Mouse (Mus musculus) MEL (cell line): ENCODE data around the gene Plxna4. TPM values are rescaled to one million over a fixed set of nuclear protein-coding genes. Genes with fewer than 3 reads are reported as not detected.

Experiments
- DNase-seq: peaks from one replicate; pipeline ENCODE4 v3.0.0; 2011; ENCODE audit warnings: low read depth, low spot score
- H3K27ac ChIP-seq: 2 replicates; pipeline ENCODE4 v1.5.1; 2012; ENCODE audit warnings: low read depth, mild to moderate bottlenecking, control low read depth, low read length, moderate library complexity; ENCODE audit not compliant: control insufficient read depth
- H3K27me3 ChIP-seq, 2 experiments: fragments of 150-350 bp in 1 of 2; sonication (generic) in 1 of 2; 2 replicates each; pipeline ENCODE4 v1.6.1; 2012; ENCODE audit warnings: low read length in 2 of 2, mild to moderate bottlenecking in 2 of 2, improper control_type of control experiment in 1 of 2, moderate library complexity in 1 of 2; ENCODE audit not compliant: insufficient read depth in 2 of 2, control insufficient read depth in 1 of 2
- H3K36me3 ChIP-seq, 2 experiments: 2 replicates each; pipeline ENCODE4 v1.6.1; 2012 to 2014; ENCODE audit warnings: low read length in 2 of 2, improper control_type of control experiment in 1 of 2, inconsistent platforms in 1 of 2, mild to moderate bottlenecking in 1 of 2; ENCODE audit not compliant: insufficient read depth in 2 of 2, control insufficient read depth in 1 of 2
- H3K4me1 ChIP-seq, 2 experiments: fragments of 150-350 bp in 1 of 2; sonication (generic) in 1 of 2; 2 replicates each; pipeline ENCODE4 v1.6.1; 2012; ENCODE audit warnings: low read length in 2 of 2, improper control_type of control experiment in 1 of 2, mild to moderate bottlenecking in 1 of 2; ENCODE audit not compliant: insufficient read depth in 2 of 2, control insufficient read depth in 1 of 2
- H3K4me3 ChIP-seq, 2 experiments: fragments of 150-350 bp in 1 of 2; sonication (generic) in 1 of 2; 2 replicates each; pipeline ENCODE4 v1.5.1; 2012; ENCODE audit warnings: low read depth in 2 of 2, low read length in 2 of 2, mild to moderate bottlenecking in 2 of 2, moderate library complexity in 2 of 2, control low read depth in 1 of 2, improper control_type of control experiment in 1 of 2; ENCODE audit not compliant: control insufficient read depth in 1 of 2, insufficient read depth in 1 of 2
- H3K79me2 ChIP-seq: 2 replicates; pipeline ENCODE4 v1.6.1; 2012; ENCODE audit warnings: mild to moderate bottlenecking, low read length, moderate library complexity; ENCODE audit not compliant: control insufficient read depth, poor library complexity, insufficient read depth
- H3K9ac ChIP-seq: 2 replicates; pipeline ENCODE4 v1.6.1; 2012; ENCODE audit warnings: low read depth, mild to moderate bottlenecking, control low read depth, low read length, moderate library complexity; ENCODE audit not compliant: control insufficient read depth, poor library complexity, severe bottlenecking
- H3K9me3 ChIP-seq: fragments of 150-350 bp; sonication (generic); replicated peaks from 2 replicates; pipeline ENCODE4 v1.6.1; 2012; ENCODE audit warnings: mild to moderate bottlenecking, low read length, improper control_type of control experiment, moderate library complexity; ENCODE audit not compliant: insufficient read depth
- CHD1 ChIP-seq: IDR thresholded peaks from 2 replicates; pipeline ENCODE4 v1.6.1; 2012; ENCODE audit warnings: low read depth, mild to moderate bottlenecking, inconsistent platforms, low read length, improper control_type of control experiment
- CHD2 ChIP-seq: IDR thresholded peaks from 2 replicates; pipeline ENCODE4 v1.6.1; 2011; ENCODE audit warnings: low read length, improper control_type of control experiment
- E2F4 ChIP-seq: IDR thresholded peaks from 2 replicates; pipeline ENCODE4 v1.6.1; 2011; ENCODE audit warnings: low read depth, low read length, improper control_type of control experiment, borderline replicate concordance
- ELF1 ChIP-seq: IDR thresholded peaks from 2 replicates; pipeline ENCODE4 v1.6.1; 2014; ENCODE audit warnings: low read depth, mild to moderate bottlenecking, inconsistent platforms, low read length, improper control_type of control experiment, moderate library complexity
- GABPA ChIP-seq: IDR thresholded peaks from 2 replicates; pipeline ENCODE4 v1.6.1; 2012; ENCODE audit warnings: low read depth, mild to moderate bottlenecking, inconsistent platforms, low read length, improper control_type of control experiment, moderate library complexity
- GATA1 ChIP-seq: IDR thresholded peaks from 2 replicates; pipeline ENCODE4 v1.6.1; 2011; ENCODE audit warnings: low read depth, low read length, improper control_type of control experiment
- HCFC1 ChIP-seq: IDR thresholded peaks from 2 replicates; pipeline ENCODE4 v1.6.1; 2012; ENCODE audit warnings: low read depth, mild to moderate bottlenecking, inconsistent platforms, low read length, improper control_type of control experiment, moderate library complexity
- KAT2A ChIP-seq: conservative IDR thresholded peaks from 2 replicates; pipeline ENCODE4 v1.6.1; 2012; ENCODE audit warnings: low read depth, low read length, improper control_type of control experiment, inconsistent platforms
- MAFK ChIP-seq: IDR thresholded peaks from 2 replicates; pipeline ENCODE4 v1.6.1; 2011; ENCODE audit warnings: low read depth, mild to moderate bottlenecking, low read length, improper control_type of control experiment, borderline replicate concordance
- MAX ChIP-seq: IDR thresholded peaks from 2 replicates; pipeline ENCODE4 v1.6.1; 2011; ENCODE audit warnings: low read length, improper control_type of control experiment
- MEF2A ChIP-seq: IDR thresholded peaks from 2 replicates; pipeline ENCODE4 v1.6.1; 2014; ENCODE audit warnings: low read depth, mild to moderate bottlenecking, inconsistent platforms, low read length, improper control_type of control experiment; ENCODE audit not compliant: poor library complexity, insufficient replicate concordance, severe bottlenecking; ENCODE audit errors: extremely low read depth
- MXI1 ChIP-seq: IDR thresholded peaks from 2 replicates; pipeline ENCODE4 v1.6.1; 2011; ENCODE audit warnings: mild to moderate bottlenecking, low read depth, low read length, improper control_type of control experiment
- MYB ChIP-seq: IDR thresholded peaks from 2 replicates; pipeline ENCODE4 v1.6.1; 2011; ENCODE audit warnings: mild to moderate bottlenecking, low read depth, low read length, improper control_type of control experiment
- MYC ChIP-seq: IDR thresholded peaks from 2 replicates; pipeline ENCODE4 v1.6.1; 2011; ENCODE audit warnings: low read depth, mild to moderate bottlenecking, low read length, improper control_type of control experiment, moderate library complexity
- NRF1 ChIP-seq: IDR thresholded peaks from 2 replicates; pipeline ENCODE4 v1.6.1; 2014; ENCODE audit warnings: low read depth, mild to moderate bottlenecking, inconsistent platforms, low read length, improper control_type of control experiment, moderate library complexity; ENCODE audit not compliant: poor library complexity, insufficient read depth, severe bottlenecking
- POLR2A ChIP-seq, 2 experiments: IDR thresholded peaks; 2 replicates each; pipeline ENCODE4 v1.6.1; 2011 to 2012; ENCODE audit warnings: low read length in 2 of 2, mild to moderate bottlenecking in 2 of 2, control low read depth in 1 of 2, improper control_type of control experiment in 1 of 2, low read depth in 1 of 2, moderate library complexity in 1 of 2; ENCODE audit not compliant: control insufficient read depth in 1 of 2, insufficient read depth in 1 of 2, poor library complexity in 1 of 2
- POLR2AphosphoS2 ChIP-seq: IDR thresholded peaks from 2 replicates; pipeline ENCODE4 v1.6.1; 2011; ENCODE audit warnings: low read length, improper control_type of control experiment
- SIN3A ChIP-seq: IDR thresholded peaks from 2 replicates; pipeline ENCODE4 v1.6.1; 2012; ENCODE audit warnings: low read length, improper control_type of control experiment, inconsistent platforms
- SMC3 ChIP-seq: IDR thresholded peaks from 2 replicates; pipeline ENCODE4 v1.6.1; 2011; ENCODE audit warnings: low read depth, low read length, improper control_type of control experiment
- TCF12 ChIP-seq: IDR thresholded peaks from 2 replicates; pipeline ENCODE4 v1.6.1; 2014; ENCODE audit warnings: low read depth, mild to moderate bottlenecking, inconsistent platforms, low read length, improper control_type of control experiment, moderate library complexity
- UBTF ChIP-seq: IDR thresholded peaks from 2 replicates; pipeline ENCODE4 v1.6.1; 2012; ENCODE audit warnings: low read depth, mild to moderate bottlenecking, inconsistent platforms, low read length, improper control_type of control experiment, moderate library complexity, borderline replicate concordance; ENCODE audit not compliant: insufficient read depth
- USF2 ChIP-seq, 2 experiments: IDR thresholded peaks; 2 replicates each; pipeline ENCODE4 v1.6.1; 2011 to 2012; ENCODE audit warnings: improper control_type of control experiment in 2 of 2, low read length in 2 of 2, borderline replicate concordance in 1 of 2, inconsistent platforms in 1 of 2, low read depth in 1 of 2, mild to moderate bottlenecking in 1 of 2; ENCODE audit not compliant: insufficient read depth in 1 of 2
- ZC3H11A ChIP-seq: IDR thresholded peaks from 2 replicates; pipeline ENCODE4 v1.6.1; 2012; ENCODE audit warnings: low read depth, mild to moderate bottlenecking, inconsistent platforms, low read length, improper control_type of control experiment
- ZKSCAN1 ChIP-seq: IDR thresholded peaks from 2 replicates; pipeline ENCODE4 v1.6.1; 2012; ENCODE audit warnings: low read depth, mild to moderate bottlenecking, inconsistent platforms, low read length, improper control_type of control experiment, moderate library complexity
- ZNF384 ChIP-seq: IDR thresholded peaks from 2 replicates; pipeline ENCODE4 v1.6.1; 2012; ENCODE audit warnings: low read depth, mild to moderate bottlenecking, inconsistent platforms, low read length, improper control_type of control experiment
- polyA plus RNA-seq, 2 experiments: library from polyadenylated mRNA; stranded (reverse) in 1 of 2; unstranded in 1 of 2; fragments of >175 nt in 1 of 2; fragments of >200 nt in 1 of 2; gene quantifications; 2 replicates each; pipeline versions ENCODE4 v1.2.1 to v1.2.4; 2012; ENCODE audit warnings: low replicate concordance in 2 of 2, low read depth in 1 of 2; ENCODE audit not compliant: insufficient read length in 2 of 2, insufficient read depth in 1 of 2, missing spikeins in 1 of 2
- total RNA-seq: library from RNA; depleted of rRNA; stranded (reverse); fragments of 300-350 nt; gene quantifications from 2 replicates; pipeline ENCODE4 v1.2.3, GENCODE M21; 2012

Gene Plxna4
- total and polyA plus RNA-seq, 3 experiments: 0.01 TPM; not detected in 2

- TF ChIP-seq MAX (no peak), MEF2A (no peak), POLR2AphosphoS2 (no peak), MXI1 (no peak)
- no peak for DNase-seq
- Histone ChIP-seq H3K4me3 (no peak overlapping the region), H3K4me1 (no peaks in the 10 kb centered on the region), H3K79me2 (no peaks in the 10 kb centered on the region), H3K9me3 (no peaks in the 10 kb centered on the region), H3K9ac (no peak overlapping the region), H3K27ac (no peak overlapping the region), H3K27me3 (no peaks in the 10 kb centered on the region), H3K36me3 (no peaks in the 10 kb centered on the region)
These were observed 148.6 kb downstream of the Plxna4 start for GRCm38 (mm10) chr6:32439434-32439833.

GRCm38 (mm10) chr6:32437219-32437618, 150.8 kb downstream of the Plxna4 start:
- Histone ChIP-seq H3K27me3 (no peaks in the 10 kb centered on the region), H3K4me1 (no peaks in the 10 kb centered on the region), H3K4me3 (no peak overlapping the region), H3K79me2 (no peaks in the 10 kb centered on the region), H3K9ac (no peak overlapping the region), H3K9me3 (no peaks in the 10 kb centered on the region), H3K36me3 (no peaks in the 10 kb centered on the region), H3K27ac (no peak overlapping the region)
- DNase-seq: no peak
- TF ChIP-seq CHD2 (no peak), UBTF (no peak), MXI1 (no peak), GABPA (no peak), MAX (no peak), KAT2A (no peak), HCFC1 (no peak), ELF1 (no peak), SMC3 (no peak), ZC3H11A (no peak), GATA1 (no peak)
- TF ChIP-seq, all 39 proteins: peak for 0

GRCm38 (mm10) chr6:32423124-32423523, 164.9 kb downstream of the Plxna4 start:
- Histone ChIP-seq H3K4me3 (no peak overlapping the region), H3K27me3 (no peaks in the 10 kb centered on the region), H3K27ac (no peak overlapping the region), H3K9me3 (no peaks in the 10 kb centered on the region), H3K9ac (no peak overlapping the region), H3K36me3 (no peaks in the 10 kb centered on the region), H3K4me1 (no peaks in the 10 kb centered on the region), H3K79me2 (no peaks in the 10 kb centered on the region)
- DNase-seq: no peak
- no peak for TF ChIP-seq ZNF384
- no peak for TF ChIP-seq TCF12
- TF ChIP-seq MYC: no peak
- TF ChIP-seq MAFK: no peak
- TF ChIP-seq GABPA: no peak
- TF ChIP-seq NRF1: no peak
- no peak for TF ChIP-seq CHD1
- no peak for TF ChIP-seq MAX
- no peak for TF ChIP-seq E2F4
- TF ChIP-seq ZKSCAN1: no peak
- TF ChIP-seq MYB: no peak
- no peak for TF ChIP-seq SIN3A
- TF ChIP-seq SMC3: no peak
- no peak for TF ChIP-seq HCFC1
- no peak for TF ChIP-seq POLR2A (IDR thresholded peaks at IDR 0.05; ENCODE audit: control insufficient read depth in 1 of 2, insufficient read depth in 1 of 2, low read depth in 1 of 2, low read length in 2 of 2, poor library complexity in 1 of 2)
- TF ChIP-seq USF2 (IDR thresholded peaks at IDR 0.05; ENCODE audit: borderline replicate concordance in 1 of 2, insufficient read depth in 1 of 2, low read depth in 1 of 2, low read length in 2 of 2): no peak
